Mouse (Mus musculus) forebrain, embryonic 16.5 days (tissue): ENCODE measurements at regions not wholly inside any gene's neighbourhood (a gene's known extent, or its start where the extent isn't known, plus 50 kb on each side); places are given as distances from the start of the nearest gene placed in this dataset.

Source experiments
- ATAC-seq: fragments of 200-750 bp; cut with Nextera tagmentation; 2 replicates; pipeline ENCODE4 v1.8.0; 2017; ENCODE audit warnings: mild to moderate bottlenecking, moderate library complexity
- H3K27ac ChIP-seq: fragments of 300-500 bp; sonication (generic); 2 replicates; pipeline ENCODE4 v1.5.1; 2014; ENCODE audit warnings: low read length, control low read depth
- H3K27me3 ChIP-seq: fragments of 300-500 bp; sonication (generic); replicated peaks from 2 replicates; pipeline ENCODE4 v1.6.1; 2014; ENCODE audit warnings: low read length; ENCODE audit not compliant: control insufficient read depth, insufficient read depth
- H3K36me3 ChIP-seq: fragments of 300-500 bp; sonication (generic); 2 replicates; pipeline ENCODE4 v1.6.1; 2014; ENCODE audit not compliant: control insufficient read depth, insufficient read depth
- H3K4me1 ChIP-seq: fragments of 300-500 bp; sonication (generic); replicated peaks from 2 replicates; pipeline ENCODE4 v1.6.1; 2014; ENCODE audit warnings: low read length; ENCODE audit not compliant: control insufficient read depth, insufficient read depth
- H3K4me2 ChIP-seq: fragments of 300-500 bp; sonication (generic); 2 replicates; pipeline ENCODE4 v1.6.1; 2014; ENCODE audit warnings: mild to moderate bottlenecking, low read length, control low read depth
- H3K4me3 ChIP-seq: fragments of 300-500 bp; sonication (generic); replicated peaks from 2 replicates; pipeline ENCODE4 v1.5.1; 2014; ENCODE audit warnings: mild to moderate bottlenecking, low read length, control low read depth
- H3K9ac ChIP-seq: fragments of 300-500 bp; sonication (generic); replicated peaks from 2 replicates; pipeline ENCODE4 v1.6.1; 2014; ENCODE audit warnings: low read depth, low read length, control low read depth
- H3K9me3 ChIP-seq: fragments of 300-500 bp; sonication (generic); 2 replicates; pipeline ENCODE4 v1.6.1; 2016; ENCODE audit warnings: low read length; ENCODE audit not compliant: control insufficient read depth
- WGBS: fragments of 180-500 bp; shearing (Covaris S2); extraction: QIAGEN DNeasy Blood & Tissue Kit; methylation state at CpG from one replicate; pipeline ENCODE4 v1.1.7; 2014; 5-methylcytosine and 5-hydroxymethylcytosine counted together

- no peak overlapping the region for H3K4me2 ChIP-seq
- no peak overlapping the region for H3K9ac ChIP-seq
- WGBS = 20% methylated on average over 4 of the region's 4 CpGs
- H3K4me1 ChIP-seq = no peaks in the 10 kb centered on the region
- no peaks in the 10 kb centered on the region for H3K9me3 ChIP-seq
- no peaks in the 10 kb centered on the region for H3K27me3 ChIP-seq
- no peak overlapping the region for H3K27ac ChIP-seq
- ATAC-seq = no peak
- H3K4me3 ChIP-seq = no peak overlapping the region
- H3K36me3 ChIP-seq = no peaks in the 10 kb centered on the region
These were observed 188.0 kb upstream of the Camk1g start for GRCm38 (mm10) chr1:193558122-193558521.

- H3K4me1 ChIP-seq = no peaks in the 10 kb centered on the region
- ATAC-seq = no peak
- H3K9ac ChIP-seq = no peak overlapping the region
- no peak overlapping the region for H3K27ac ChIP-seq
- 91% methylated on average over 3 of the region's 3 CpGs for WGBS
- no peaks in the 10 kb centered on the region for H3K36me3 ChIP-seq
- H3K27me3 ChIP-seq = no peaks in the 10 kb centered on the region
- H3K9me3 ChIP-seq = no peaks in the 10 kb centered on the region
- H3K4me2 ChIP-seq = no peak overlapping the region
- H3K4me3 ChIP-seq = no peak overlapping the region
These were observed 184.6 kb upstream of the Camk1g start for GRCm38 (mm10) chr1:193554731-193555130.

DNA sequence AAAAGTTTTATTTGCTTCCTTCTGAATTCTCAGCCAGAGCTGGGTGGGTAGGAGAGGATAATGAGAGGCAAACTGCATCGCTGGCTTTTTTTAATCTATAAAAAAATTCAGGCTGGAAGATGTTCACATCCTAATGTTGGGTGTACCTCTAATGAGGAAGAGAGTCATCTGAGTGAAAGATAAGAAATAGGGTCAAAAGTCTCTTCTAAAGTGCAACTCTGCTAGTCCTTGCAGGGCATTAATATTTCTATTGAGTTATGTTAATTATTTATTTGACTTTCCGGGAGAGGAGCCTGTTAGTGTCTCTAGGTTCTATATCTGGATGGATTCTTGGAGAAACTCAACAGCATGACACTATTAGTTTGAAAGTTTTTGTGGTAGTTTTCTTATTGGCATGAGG, 182.2 kb upstream of the Camk1g start:
- H3K4me2 ChIP-seq = no peak overlapping the region
- 78% methylated on average over 2 of the region's 2 CpGs for WGBS
- H3K36me3 ChIP-seq = no peaks in the 10 kb centered on the region
- no peak overlapping the region for H3K27ac ChIP-seq
- no peak overlapping the region for H3K4me3 ChIP-seq
- H3K9me3 ChIP-seq = no peaks in the 10 kb centered on the region
- no peaks in the 10 kb centered on the region for H3K4me1 ChIP-seq
- no peak overlapping the region for H3K9ac ChIP-seq
- no peaks in the 10 kb centered on the region for H3K27me3 ChIP-seq
- no peak for ATAC-seq

DNA sequence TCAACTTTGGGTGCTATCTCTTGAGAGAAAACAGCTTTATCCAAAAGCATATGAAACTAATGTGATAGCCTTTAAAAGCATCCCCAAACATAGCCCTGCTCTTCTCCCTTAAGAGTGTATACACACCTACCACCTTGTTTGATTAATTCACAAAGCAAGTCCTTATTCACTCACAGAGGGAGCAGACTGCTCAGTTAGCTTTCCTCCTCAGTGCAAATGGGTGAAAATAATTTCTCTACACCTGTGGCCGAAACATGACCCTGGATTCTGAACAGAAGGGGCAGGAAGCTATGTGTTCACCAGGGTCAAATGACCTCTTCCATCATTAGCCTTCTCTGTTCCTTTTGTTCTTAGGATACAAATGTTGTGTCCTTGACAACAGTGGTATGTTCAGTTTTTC, 181.2 kb upstream of the Camk1g start:
- H3K4me3 ChIP-seq = no peak overlapping the region
- no peak for ATAC-seq
- no peaks in the 10 kb centered on the region for H3K4me1 ChIP-seq
- no peaks in the 10 kb centered on the region for H3K9me3 ChIP-seq
- WGBS = 50% methylated on average over 1 of the region's 1 CpGs
- no peak overlapping the region for H3K9ac ChIP-seq
- H3K27me3 ChIP-seq = no peaks in the 10 kb centered on the region
- H3K4me2 ChIP-seq = no peak overlapping the region
- no peaks in the 10 kb centered on the region for H3K36me3 ChIP-seq
- no peak overlapping the region; the same call in 1 of the 2 replicates for H3K27ac ChIP-seq

DNA sequence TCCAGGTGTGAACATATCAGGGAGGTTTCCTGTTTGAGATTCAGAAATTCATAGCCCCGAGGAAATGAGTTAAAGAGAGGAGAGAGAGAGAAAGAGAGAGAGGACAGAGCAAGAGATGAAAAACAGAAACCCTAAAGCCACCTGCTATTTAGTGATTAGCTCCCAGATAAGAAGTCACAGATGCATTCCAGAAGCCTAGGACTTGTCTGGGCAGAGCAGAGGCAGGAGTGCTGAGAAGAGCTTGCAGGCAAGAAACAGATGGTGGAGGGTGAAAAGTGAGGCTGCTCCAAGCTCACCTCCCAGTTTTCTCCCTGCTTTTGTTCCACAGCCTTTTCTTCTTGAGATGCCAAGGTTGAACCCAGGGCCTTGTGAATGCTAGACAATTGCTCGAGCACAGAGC, 180.7 kb upstream of the Camk1g start:
- ATAC-seq = no peak
- no peaks in the 10 kb centered on the region for H3K9me3 ChIP-seq
- no peaks in the 10 kb centered on the region for H3K27me3 ChIP-seq
- H3K4me3 ChIP-seq = no peak overlapping the region
- WGBS = 49% methylated on average over 2 of the region's 2 CpGs
- H3K27ac ChIP-seq = no peak overlapping the region
- peaks cover 2% of the 10 kb centered on the region; the same call in 1 of the 2 replicates for H3K4me1 ChIP-seq
- no peaks in the 10 kb centered on the region for H3K36me3 ChIP-seq
- no peak overlapping the region for H3K9ac ChIP-seq
- H3K4me2 ChIP-seq = no peak overlapping the region

DNA sequence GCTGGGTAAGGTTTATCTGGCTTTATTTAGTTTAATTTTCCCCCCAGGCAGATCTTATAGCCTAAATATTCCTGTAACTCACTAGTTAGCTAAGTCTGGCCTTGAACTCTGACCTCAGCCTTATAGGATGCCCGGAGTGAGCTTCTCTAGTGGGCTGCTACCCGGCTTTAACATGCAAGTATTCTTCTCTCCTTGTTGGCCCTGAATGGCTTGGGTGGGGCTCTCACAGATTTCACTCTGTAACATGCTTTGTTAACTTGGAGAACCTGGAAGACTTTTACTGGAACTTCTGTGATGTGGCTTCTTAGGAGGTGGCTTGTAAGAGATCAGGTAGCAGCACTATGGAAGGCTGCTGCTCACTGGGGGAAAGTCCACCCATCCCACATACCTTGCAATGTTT, 177.3 kb upstream of the Camk1g start:
- H3K4me2 ChIP-seq = no peak overlapping the region
- peaks cover 3% of the 10 kb centered on the region for H3K4me1 ChIP-seq
- H3K27me3 ChIP-seq = no peaks in the 10 kb centered on the region
- H3K36me3 ChIP-seq = no peaks in the 10 kb centered on the region
- H3K9me3 ChIP-seq = no peaks in the 10 kb centered on the region
- no peak overlapping the region for H3K27ac ChIP-seq
- WGBS = 90% methylated on average over 2 of the region's 2 CpGs
- ATAC-seq = no peak
- no peak overlapping the region for H3K4me3 ChIP-seq
- no peak overlapping the region for H3K9ac ChIP-seq

DNA sequence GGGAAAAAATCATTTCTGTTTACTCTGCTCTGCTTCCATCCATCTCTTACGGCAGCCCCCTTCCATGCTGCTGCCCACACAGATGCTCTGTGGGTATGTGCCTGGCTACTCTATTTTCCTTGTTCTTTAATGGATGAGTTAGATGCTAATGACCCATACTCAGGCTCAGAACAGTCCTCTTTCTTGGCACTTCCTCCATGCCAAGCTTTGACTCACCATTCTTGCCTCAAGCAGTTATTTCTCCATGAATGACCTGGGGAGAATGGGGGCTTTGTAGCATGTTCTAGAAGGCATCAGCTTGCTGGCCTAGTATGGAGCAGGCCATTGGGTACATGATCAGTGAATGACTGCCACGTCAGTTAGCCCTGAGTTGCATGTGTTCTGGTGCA, 175.9 kb upstream of the Camk1g start:
- Histone ChIP-seq H3K27ac (no peak overlapping the region), H3K9me3 (no peaks in the 10 kb centered on the region), H3K4me3 (no peak overlapping the region), H3K4me1 (peaks cover 11% of the 10 kb centered on the region), H3K36me3 (no peaks in the 10 kb centered on the region), H3K4me2 (no peak overlapping the region), H3K27me3 (no peaks in the 10 kb centered on the region), H3K9ac (no peak overlapping the region)
- peak; percentile 67 for ATAC-seq
- 44% methylated on average over 2 of the region's 2 CpGs for WGBS

GRCm38 (mm10) chr1:193545406-193546043, 175.4 kb upstream of the Camk1g start:
- no peak for ATAC-seq
- 22% methylated on average over 4 of the region's 4 CpGs for WGBS
- no peaks in the 10 kb centered on the region for H3K36me3 ChIP-seq

GRCm38 (mm10) chr1:193544804-193545203, 174.7 kb upstream of the Camk1g start:
- H3K36me3 ChIP-seq = no peaks in the 10 kb centered on the region
- H3K4me1 ChIP-seq = peaks cover 14% of the 10 kb centered on the region
- H3K9me3 ChIP-seq = no peaks in the 10 kb centered on the region
- H3K9ac ChIP-seq = no peak overlapping the region
- H3K4me2 ChIP-seq = no peak overlapping the region
- ATAC-seq = no peak
- H3K27ac ChIP-seq = no peak overlapping the region
- H3K27me3 ChIP-seq = no peaks in the 10 kb centered on the region
- H3K4me3 ChIP-seq = no peak overlapping the region

More at GRCm38 (mm10) chr1:193545406-193546043, 175.4 kb upstream of the Camk1g start:
- no peaks in the 10 kb centered on the region for H3K27me3 ChIP-seq
- H3K9me3 ChIP-seq = no peaks in the 10 kb centered on the region
- H3K27ac ChIP-seq = no peak overlapping the region
- H3K9ac ChIP-seq = no peak overlapping the region
- H3K4me2 ChIP-seq = no peak overlapping the region
- peaks cover 11% of the 10 kb centered on the region for H3K4me1 ChIP-seq
- H3K4me3 ChIP-seq = no peak overlapping the region

GRCm38 (mm10) chr1:193543834-193544233, 173.7 kb upstream of the Camk1g start:
- no peaks in the 10 kb centered on the region for H3K9me3 ChIP-seq
- 73% methylated on average over 3 of the region's 3 CpGs for whole genome bisulfite sequencing

More at GRCm38 (mm10) chr1:193543834-193544233, 173.7 kb upstream of the Camk1g start:
- Histone ChIP-seq H3K4me3 (no peak overlapping the region), H3K27ac (no peak overlapping the region), H3K27me3 (no peaks in the 10 kb centered on the region), H3K9ac (no peak overlapping the region), H3K36me3 (no peaks in the 10 kb centered on the region), H3K4me2 (no peak overlapping the region), H3K4me1 (peaks cover 21% of the 10 kb centered on the region)
- ATAC-seq = no peak
